Mouse (Mus musculus) ES-E14 (cell line): Measurements from ENCODE around the gene Scube1.

Experiments used
- CHD2 ChIP-seq: IDR thresholded peaks from 2 replicates; pipeline ENCODE4 v1.6.1; 2014; ENCODE audit warnings: mild to moderate bottlenecking, low read depth, low read length, inconsistent platforms
- HCFC1 ChIP-seq: IDR thresholded peaks from 2 replicates; pipeline ENCODE4 v1.6.1; 2012; ENCODE audit warnings: low read length, inconsistent platforms, borderline replicate concordance; ENCODE audit not compliant: insufficient read depth
- MAFK ChIP-seq: IDR thresholded peaks from 2 replicates; pipeline ENCODE4 v1.6.1; 2014; ENCODE audit warnings: mild to moderate bottlenecking, low read depth, low read length, inconsistent platforms; ENCODE audit not compliant: insufficient read depth
- ZNF384 ChIP-seq: IDR thresholded peaks from 2 replicates; pipeline ENCODE4 v1.6.1; 2012; ENCODE audit warnings: low read depth, low read length, inconsistent platforms

DNA sequence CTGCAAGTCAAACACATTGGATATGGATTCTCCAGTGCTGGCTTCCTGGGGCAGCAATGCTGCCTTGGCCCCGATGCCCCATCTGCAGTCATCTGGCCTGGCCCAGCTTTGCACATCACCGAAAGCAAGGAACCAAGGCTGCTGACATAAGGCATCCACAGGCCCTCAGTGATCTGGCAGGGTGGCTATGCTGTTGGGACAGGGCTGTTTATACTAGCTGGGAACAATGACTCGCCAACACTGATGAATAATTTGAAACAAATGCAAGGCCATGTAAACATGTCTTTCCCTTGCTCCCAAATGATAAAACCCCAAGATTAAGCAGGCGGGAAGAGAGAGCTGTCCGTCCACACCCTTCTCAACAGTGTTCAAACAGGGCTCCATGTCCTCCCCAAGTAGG is 45.1 kb downstream of the Scube1 start:
- no peak for TF ChIP-seq ZNF384
- no peak for TF ChIP-seq CHD2
- TF ChIP-seq MAFK, result no peak
- no peak for TF ChIP-seq HCFC1
